Mouse (Mus musculus) bone marrow macrophage, adult 2 months (primary cell): ENCODE results near the gene Tnik.

Experiments
- CTCF ChIP-seq: IDR thresholded peaks from 2 replicates; pipeline ENCODE4 v1.5.1; 2012; ENCODE audit warnings: low read depth, mild to moderate bottlenecking, low read length, moderate library complexity
- POLR2A ChIP-seq: IDR thresholded peaks from 2 replicates; pipeline ENCODE4 v1.6.1; 2012; ENCODE audit warnings: mild to moderate bottlenecking, low read depth, low read length, borderline replicate concordance

- no peak for TF ChIP-seq POLR2A
- no peak for TF ChIP-seq CTCF
Measured at GRCm38 (mm10) chr3:28219964-28220363, 43.0 kb upstream of the Tnik start.
